Mouse (Mus musculus): Measurements from ENCODE around the gene Nrip2.

- TF ChIP-seq CTCF (IDR thresholded peaks at IDR 0.05; ENCODE audit: low read depth, low read length) (no peak), POLR2A (IDR thresholded peaks at IDR 0.05; ENCODE audit: borderline replicate concordance, low read depth, low read length) (no peak)
Measured at GRCm38 (mm10) chr6:128411115-128411514, 12.0 kb downstream of the Nrip2 start.

All from bone marrow macrophage, adult 2 months (primary cell).